28 mouse cellular contexts compared by ENCODE assay signal in genomic region chr14:38152843-38153242, GRCm38 (mm10).
DNase-seq lines count a peak whose midpoint lies in the region; ATAC-seq and TF ChIP-seq lines count a peak whose summit lies in the region.
"Had no signal": no experiment of that assay in that cellular context is flagged by ENCODE, and none has a peak within 500 bp of the region (broad histone marks: within the 10 kb centered on the region; RNA-seq: fewer than 3 reads in every experiment).

No protein-coding gene starts in this region.

- TF ChIP-seq CTCF in gastrocnemius, adult 2 months (IDR thresholded peaks at IDR 0.05): no peak

- no peak overlapping the region for H3K27ac ChIP-seq in gastrocnemius, adult 2 months
- H3K27ac ChIP-seq: embryonic facial prominence, embryonic 13.5 days; embryonic facial prominence, embryonic 15.5 days; forebrain, embryonic 10.5 days; forebrain, embryonic 12.5 days had no signal

- peak; percentile 85 for ATAC-seq in frontal cortex, adult (ENCODE audit: low TSS enrichment)
- ATAC-seq: activated CD4-positive, CD25-positive, alpha-beta regulatory T cell, adult 4 months; CD4-positive, CD25-positive, alpha-beta regulatory T cell, adult 4 months; forebrain, embryonic 14.5 days; Patski had no signal

- no peak overlapping the region for H3K4me3 ChIP-seq in gastrocnemius, adult 2 months
- H3K4me3 ChIP-seq: embryonic facial prominence, embryonic 13.5 days; embryonic facial prominence, embryonic 15.5 days; erythroblast, embryonic 14.5 days; forebrain, embryonic 10.5 days; forebrain, embryonic 12.5 days had no signal

- intact Hi-C loops in gastrocnemius, adult 2 months (cut with DNase I): no loop called here

- no peak for DNase-seq in frontal cortex, postnatal 25 days (ENCODE audit: low spot score in 2 of 2)
- DNase-seq in layer of hippocampus, adult 18-20 months (ENCODE audit: low spot score in 2 of 2): peak; percentile 1 to 39
- no peak for DNase-seq in layer of hippocampus, postnatal 25 days (ENCODE audit: extremely low spot score in 1 of 2, low spot score in 1 of 2)
- peak; percentile 54 for DNase-seq in brain, adult 2 months (ENCODE audit: low read depth, low spot score)
- DNase-seq in layer of hippocampus, adult 9-11 months: peak; percentile 19
- DNase-seq in gastrocnemius, adult 2 months: no peak
- no peak for DNase-seq in kidney, postnatal 10 days
- DNase-seq: adrenal gland, adult 8-10 months; adrenal gland, postnatal 14 days; adrenal gland, postnatal 36 days; B cell, adult 2 months; cerebellum, adult 11 months; cerebellum, adult 18-20 months; cerebellum, adult 8-10 months; cerebellum, adult 9-11 months; cerebellum, postnatal 14 days; cerebellum, postnatal 36 days; embryo, embryonic 11 days had no signal

Comparison
In these comparisons a context has a peak if more than half of its experiments do, and no peak if none do; other contexts are left out.
1. DNase-seq: peak in layer of hippocampus, adult 18-20 months (2 of 2), brain, adult 2 months (single experiment) and layer of hippocampus, adult 9-11 months (single experiment); none in frontal cortex, postnatal 25 days (0 of 2), layer of hippocampus, postnatal 25 days (0 of 2), gastrocnemius, adult 2 months (single experiment) and kidney, postnatal 10 days (single experiment).